Mouse (Mus musculus) kidney, adult 2 months (tissue): ENCODE measurements around the gene 1700023F06Rik.

Experiments
- CTCF ChIP-seq: fragments of 200-500 bp; conservative IDR thresholded peaks from 2 replicates; pipeline ENCODE4 v1.5.1; 2011; ENCODE audit warnings: low read depth, mild to moderate bottlenecking, control low read depth, low read length, moderate library complexity, mixed read lengths; ENCODE audit not compliant: insufficient read depth, insufficient read length
- POLR2A ChIP-seq: fragments of 200-500 bp; IDR thresholded peaks from one replicate; pipeline ENCODE4 v1.6.1; 2011; ENCODE audit warnings: low read depth, low read length, control low read depth

- no peak for TF ChIP-seq CTCF
- no peak for TF ChIP-seq POLR2A
Observed at GRCm38 (mm10) chr11:103170111-103170493, 38.3 kb downstream of the 1700023F06Rik start.
